ENCODE assay signal across 8 mouse cellular contexts in genomic region chr2:177499182-177499581, GRCm38 (mm10). TPM values are rescaled to one million over a fixed set of nuclear protein-coding genes. Genes with fewer than 3 reads are reported as not detected.
DNase-seq lines count a peak whose midpoint lies in the region; ATAC-seq and TF ChIP-seq lines count a peak whose summit lies in the region.
"Not testable (repeated sequence)": the region's sequence is repeated elsewhere in the genome, so short reads cannot be mapped to it uniquely, and the experiment has no call there.
"Had no signal": no experiment of that assay in that cellular context is flagged by ENCODE, and none has a peak within 500 bp of the region (broad histone marks: within the 10 kb centered on the region; RNA-seq: fewer than 3 reads in every experiment).

No protein-coding gene starts in this region.

- not testable (repeated sequence) for TF ChIP-seq POLR2A in liver, adult 2 months (IDR thresholded peaks at IDR 0.05; ENCODE audit: extremely low read depth, insufficient read depth, low read length)

- 43% methylated on average over 1 of the region's 1 CpGs for WGBS in embryonic facial prominence, embryonic 13.5 days
- 48% methylated on average over 1 of the region's 1 CpGs for WGBS in kidney, embryonic 15.5 days
- 10% methylated on average over 1 of the region's 1 CpGs for WGBS in liver, adult 2 months
- WGBS in lung, embryonic 16.5 days = 38% methylated on average over 1 of the region's 1 CpGs

- not testable (repeated sequence) for H3K4me3 ChIP-seq in embryonic facial prominence, embryonic 13.5 days; kidney, embryonic 15.5 days (replicated peaks); lung, embryonic 16.5 days (ENCODE audit: low read length)
- H3K4me3 ChIP-seq in gastrocnemius, adult 2 months = peak overlapping the region; percentile 32
- peak overlapping the region; percentile 30 for H3K4me3 ChIP-seq in liver, adult 2 months (ENCODE audit: insufficient read depth, low read depth, low read length)

- H3K4me1 ChIP-seq in embryonic facial prominence, embryonic 13.5 days; kidney, embryonic 15.5 days; liver, adult 2 months (ENCODE audit: control insufficient read depth, insufficient read depth, low read length); lung, embryonic 16.5 days (replicated peaks; ENCODE audit: control insufficient read depth, insufficient read depth, low read length): not testable (repeated sequence)

- TF ChIP-seq CTCF in gastrocnemius, adult 2 months (IDR thresholded peaks at IDR 0.05); liver, adult 2 months (IDR thresholded peaks at IDR 0.05; ENCODE audit: low read depth, low read length): not testable (repeated sequence)

- intact Hi-C loops in gastrocnemius, adult 2 months (cut with DNase I) = not testable (repeated sequence)

- not testable (repeated sequence) for H3K79me2 ChIP-seq in liver, adult 2 months (ENCODE audit: control insufficient read depth, insufficient read depth, low read length)

- H3K9ac ChIP-seq in embryonic facial prominence, embryonic 13.5 days; kidney, embryonic 15.5 days; liver, adult 2 months (ENCODE audit: low read depth, low read length); lung, embryonic 16.5 days (ENCODE audit: low read length): not testable (repeated sequence)

- H3K36me3 ChIP-seq in embryonic facial prominence, embryonic 13.5 days; kidney, embryonic 15.5 days; liver, adult 2 months (ENCODE audit: control insufficient read depth, insufficient read depth, low read length); lung, embryonic 16.5 days (ENCODE audit: control insufficient read depth, insufficient read depth, low read length): not testable (repeated sequence)

- not testable (repeated sequence) for H3K9me3 ChIP-seq in embryonic facial prominence, embryonic 13.5 days; kidney, embryonic 15.5 days (replicated peaks); lung, embryonic 16.5 days (ENCODE audit: control insufficient read depth, low read length)

- ATAC-seq in embryonic facial prominence, embryonic 13.5 days (ENCODE audit: insufficient number of reproducible peaks, insufficient read depth, low FRiP score, low TSS enrichment, low read depth); kidney, embryonic 15.5 days (replicated peaks; ENCODE audit: low FRiP score); lung, embryonic 16.5 days (ENCODE audit: low read depth): not testable (repeated sequence)

- H3K4me2 ChIP-seq in embryonic facial prominence, embryonic 13.5 days = peak overlapping the region; percentile 20; the same call in 1 of the 2 replicates
- H3K4me2 ChIP-seq in kidney, embryonic 15.5 days = 0 out of 2 replicates have a peak overlapping the region, but pooled peaks have one; percentile 21
- peak overlapping the region; percentile 14; the same call in 1 of the 2 replicates for H3K4me2 ChIP-seq in lung, embryonic 16.5 days (ENCODE audit: low read depth, low read length)

- DNase-seq in adrenal gland, adult 2 months = peak; percentile 34
- DNase-seq in gastrocnemius, adult 2 months = not testable (repeated sequence)
- peak; percentile 92 for DNase-seq in heart, adult 11 months
- DNase-seq in liver, adult 2 months (ENCODE audit: extremely low read depth, low read depth, low spot score) = peak; percentile 77

- H3K27ac ChIP-seq in embryonic facial prominence, embryonic 13.5 days; gastrocnemius, adult 2 months; kidney, embryonic 15.5 days; lung, embryonic 16.5 days (ENCODE audit: low read length): not testable (repeated sequence)
- peak overlapping the region; percentile 77 for H3K27ac ChIP-seq in liver, adult 2 months (replicated peaks; ENCODE audit: insufficient read depth, low read depth, low read length)

- not testable (repeated sequence) for H3K27me3 ChIP-seq in embryonic facial prominence, embryonic 13.5 days; kidney, embryonic 15.5 days; liver, adult 2 months (ENCODE audit: control insufficient read depth, insufficient read depth, low read length); lung, embryonic 16.5 days (ENCODE audit: control insufficient read depth, insufficient read depth, low read depth, low read length)

RNA-seq across cellular contexts. Expression of gene Gm14403, which starts 1.2 kb away (rescaled TPM):
- total RNA-seq in adrenal gland, adult 2 months (2021) = 10 to 100 TPM; 66.2 to 94.9 TPM
- 0.21 and 0.33 TPM in 2 replicates for polyA plus RNA-seq in adrenal gland, adult 2 months (2012; rRNA removed)
- polyA plus RNA-seq in embryonic facial prominence, embryonic 13.5 days (2015; fragmentation: Nextera tagmentation; extraction: Ambion mirVana) = 4.8 and 7.9 TPM in 2 replicates
- total RNA-seq in gastrocnemius, adult 2 months (2021) = 10 to 100 TPM; 27.6 to 42.9 TPM
- 6.5 and 9.1 TPM in 2 replicates for polyA plus RNA-seq in kidney, embryonic 15.5 days (2015; fragmentation: Nextera tagmentation; extraction: Ambion mirVana)
- total RNA-seq in liver, adult 2 months (2014; rRNA removed) = 27.0 and 54.8 TPM in 2 replicates
- polyA plus RNA-seq in liver, adult 2 months (2012; rRNA removed) = 2.2 and 4.4 TPM in 2 replicates
- polyA plus RNA-seq in lung, embryonic 16.5 days (2015; fragmentation: Nextera tagmentation; extraction: Ambion mirVana) = 11.5 and 12.7 TPM in 2 replicates
- polyA plus RNA-seq: G1E had no signal

RNA-seq across cellular contexts. Expression of gene Zfp970, which starts 34.6 kb away (rescaled TPM):
- 10 to 100 TPM; 62.5 to 72.3 TPM for total RNA-seq in adrenal gland, adult 2 months (2021)
- polyA plus RNA-seq in adrenal gland, adult 2 months (2012; rRNA removed) = 0.22 and 0.30 TPM in 2 replicates
- 13.7 and 14.1 TPM in 2 replicates for polyA plus RNA-seq in embryonic facial prominence, embryonic 13.5 days (2015; fragmentation: Nextera tagmentation; extraction: Ambion mirVana)
- total RNA-seq in gastrocnemius, adult 2 months (2021) = 10 to 100 TPM; 44.8 to 49.3 TPM
- polyA plus RNA-seq in kidney, embryonic 15.5 days (2015; fragmentation: Nextera tagmentation; extraction: Ambion mirVana) = 14.6 and 16.7 TPM in 2 replicates
- 50.5 and 69.0 TPM in 2 replicates for total RNA-seq in liver, adult 2 months (2014; rRNA removed)
- polyA plus RNA-seq in liver, adult 2 months (2012; rRNA removed) = 5.9 and 7.7 TPM in 2 replicates
- polyA plus RNA-seq in lung, embryonic 16.5 days (2015; fragmentation: Nextera tagmentation; extraction: Ambion mirVana) = 19.8 and 20.2 TPM in 2 replicates
